Mouse (Mus musculus): ENCODE measurements around the gene Sptbn1. TPM values are rescaled to one million over a fixed set of nuclear protein-coding genes. Genes with fewer than 3 reads are reported as not detected.

Sptbn1 gene
- 120 and 122 TPM in 2 replicates for polyA plus RNA-seq (2016; fragmentation: Nextera tagmentation; extraction: Ambion mirVana)

DNA sequence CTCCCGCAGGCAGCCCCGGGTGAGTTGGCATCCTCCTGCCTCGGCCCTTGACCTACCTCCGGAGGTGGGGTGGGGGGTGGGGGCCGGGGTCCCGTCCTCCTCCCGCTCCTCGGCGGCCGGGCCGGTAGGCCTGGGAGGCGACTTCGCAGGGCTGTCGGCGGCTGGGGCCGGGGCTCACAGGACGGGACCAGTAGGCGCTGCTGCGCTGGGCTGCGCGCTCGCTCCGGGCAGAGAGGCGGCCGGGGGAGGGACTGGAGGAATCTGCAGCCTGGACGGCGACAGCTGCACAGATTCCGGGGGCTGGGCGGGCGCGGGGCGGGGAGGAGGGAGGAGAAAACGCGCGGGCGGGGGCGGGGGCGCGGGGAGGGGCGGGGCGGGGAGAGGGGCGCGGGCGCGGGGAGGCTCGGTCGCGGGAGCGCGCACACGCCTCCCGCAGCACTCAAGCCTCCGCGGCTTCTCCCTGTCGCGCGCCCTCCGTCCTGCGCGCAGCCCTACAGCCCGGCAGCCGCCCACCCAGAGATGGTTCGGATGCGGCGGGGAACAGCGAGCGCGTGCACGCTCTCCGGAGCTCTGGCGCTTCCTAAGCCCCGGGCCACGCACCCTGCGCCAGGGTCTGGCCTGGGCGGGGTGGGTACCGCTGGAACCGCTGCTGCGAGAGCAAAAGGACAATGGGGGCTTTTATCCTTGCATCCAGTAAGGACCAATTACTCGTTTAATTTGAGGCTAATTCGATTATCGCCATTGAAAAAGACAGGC lies at the start of gene Sptbn1:
Gene Sptbn1 (minus strand): TSS at position 284 of the 756 bp plus-strand sequence.
- no peaks in the 10 kb centered on the region for H3K27me3 ChIP-seq
- H3K4me1 ChIP-seq = peaks cover 29% of the 10 kb centered on the region
- WGBS = 1% methylated on average over 68 of the region's 81 CpGs
- H3K9me3 ChIP-seq (replicated peaks) = no peaks in the 10 kb centered on the region
- H3K4me3 ChIP-seq = peak within 1 kb of the TSS; percentile 95
- peak within 1 kb of the TSS; percentile 93 for H3K9ac ChIP-seq
- no peaks in the 10 kb centered on the region for H3K36me3 ChIP-seq
- H3K27ac ChIP-seq = peak within 1 kb of the TSS; percentile 97
- peak; percentile 97 for ATAC-seq (ENCODE audit: low FRiP score)
- H3K4me2 ChIP-seq (replicated peaks) = peak within 1 kb of the TSS; percentile 78

DNA sequence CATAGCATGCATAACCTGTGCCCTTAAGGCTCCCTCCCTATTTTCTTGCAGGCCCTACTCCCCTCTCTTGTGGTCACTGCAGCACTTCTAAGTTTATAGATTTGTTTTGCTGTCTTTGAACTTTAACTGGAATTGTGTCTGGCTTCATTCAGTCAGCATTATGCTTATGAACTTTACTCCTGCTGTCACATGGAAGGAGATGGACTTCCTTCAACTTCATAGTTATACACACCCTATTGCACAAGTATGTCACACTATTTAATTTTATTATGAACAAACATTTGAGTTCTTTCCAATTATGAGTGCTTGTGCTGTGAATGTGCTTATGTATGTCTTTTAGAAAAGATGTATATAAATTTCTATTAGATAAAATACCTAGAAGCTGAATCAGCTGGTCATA lies 26.3 kb upstream of the Sptbn1 start:
- no peak overlapping the region for H3K4me3 ChIP-seq
- H3K4me1 ChIP-seq = no peaks in the 10 kb centered on the region
- no peaks in the 10 kb centered on the region for H3K36me3 ChIP-seq
- H3K27me3 ChIP-seq = no peaks in the 10 kb centered on the region
- ATAC-seq (ENCODE audit: low FRiP score) = no peak
- no peak overlapping the region for H3K9ac ChIP-seq
- no peak overlapping the region for H3K27ac ChIP-seq
- H3K4me2 ChIP-seq (replicated peaks) = no peak overlapping the region
- no peaks in the 10 kb centered on the region for H3K9me3 ChIP-seq (replicated peaks)

DNA sequence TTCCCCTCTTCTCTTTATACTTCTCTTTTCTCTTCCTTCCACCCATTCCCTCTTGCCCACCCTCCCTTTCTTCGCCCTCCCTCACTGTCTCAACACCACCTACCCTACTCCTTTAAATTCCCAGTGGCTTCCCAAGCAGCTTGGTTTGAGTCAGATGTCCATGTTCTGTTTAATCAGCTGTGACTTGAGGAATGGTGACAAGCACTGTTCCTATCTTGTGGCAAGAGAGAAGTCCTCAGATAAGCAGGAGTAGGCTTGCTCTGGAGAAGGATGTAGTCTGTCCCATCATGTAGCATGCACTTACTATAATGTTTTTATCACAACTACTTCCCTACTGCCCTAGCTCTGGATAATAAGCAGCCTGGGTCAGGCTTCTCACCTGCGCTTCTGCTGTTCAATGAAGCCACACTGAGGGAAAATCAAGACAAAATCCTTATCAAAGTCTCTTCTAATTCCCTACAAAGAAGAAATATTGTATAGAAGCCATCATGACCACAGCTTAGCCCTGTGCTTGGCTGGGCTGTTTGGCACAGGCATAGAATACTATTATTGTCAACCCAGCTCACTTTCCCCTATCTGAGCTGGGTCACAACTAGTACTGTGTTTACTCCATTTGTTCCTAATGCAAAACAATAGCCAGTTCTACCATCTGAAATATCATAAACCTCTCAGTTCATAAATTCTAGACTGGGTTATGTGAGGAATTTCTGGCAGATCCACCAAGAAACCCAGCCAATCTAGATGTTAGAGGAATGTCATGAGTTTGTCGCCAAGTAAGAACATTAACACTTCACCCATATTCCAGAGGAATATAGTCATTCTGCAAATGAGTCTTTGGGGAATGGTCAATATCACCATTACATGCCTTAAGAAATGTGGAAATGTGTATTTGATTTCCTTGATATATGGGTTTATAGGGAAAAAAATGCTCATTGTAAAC lies 24.5 kb upstream of the Sptbn1 start:
- WGBS = 91% methylated on average over 3 of the region's 3 CpGs
- H3K27ac ChIP-seq = no peak overlapping the region
- no peaks in the 10 kb centered on the region for H3K27me3 ChIP-seq
- no peak overlapping the region for H3K4me3 ChIP-seq
- no peaks in the 10 kb centered on the region for H3K9me3 ChIP-seq (replicated peaks)
- no peaks in the 10 kb centered on the region for H3K36me3 ChIP-seq
- H3K4me1 ChIP-seq = no peaks in the 10 kb centered on the region
- no peak for ATAC-seq (ENCODE audit: low FRiP score)
- no peak overlapping the region for H3K4me2 ChIP-seq (replicated peaks)
- H3K9ac ChIP-seq = no peak overlapping the region

DNA sequence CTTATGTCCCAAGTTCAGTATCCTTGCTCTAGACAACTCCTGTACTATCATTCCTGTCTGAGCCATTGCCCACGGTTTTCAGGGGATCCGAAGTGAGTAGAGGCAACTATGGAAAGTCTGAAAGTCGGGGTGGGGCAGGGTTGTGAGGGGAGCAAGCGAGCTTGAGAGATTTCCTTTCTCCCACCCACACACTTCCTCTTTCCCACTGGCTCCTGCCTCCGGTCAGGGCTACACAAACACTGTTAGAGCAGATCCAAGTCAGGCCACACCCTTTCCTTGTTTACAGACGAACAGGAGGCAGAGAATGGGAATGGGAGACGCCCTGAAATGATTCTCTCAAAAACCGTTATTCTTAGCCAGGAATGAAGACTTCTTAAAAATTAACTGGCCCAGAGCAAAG lies 23.2 kb upstream of the Sptbn1 start:
- Histone ChIP-seq H3K9me3 (replicated peaks) (no peaks in the 10 kb centered on the region), H3K9ac (no peak overlapping the region), H3K36me3 (no peaks in the 10 kb centered on the region), H3K4me3 (no peak overlapping the region), H3K4me2 (replicated peaks) (no peak overlapping the region), H3K27me3 (no peaks in the 10 kb centered on the region), H3K4me1 (no peaks in the 10 kb centered on the region), H3K27ac (no peak overlapping the region)
- WGBS = 58% methylated on average over 8 of the region's 8 CpGs
- no peak for ATAC-seq (ENCODE audit: low FRiP score)

DNA sequence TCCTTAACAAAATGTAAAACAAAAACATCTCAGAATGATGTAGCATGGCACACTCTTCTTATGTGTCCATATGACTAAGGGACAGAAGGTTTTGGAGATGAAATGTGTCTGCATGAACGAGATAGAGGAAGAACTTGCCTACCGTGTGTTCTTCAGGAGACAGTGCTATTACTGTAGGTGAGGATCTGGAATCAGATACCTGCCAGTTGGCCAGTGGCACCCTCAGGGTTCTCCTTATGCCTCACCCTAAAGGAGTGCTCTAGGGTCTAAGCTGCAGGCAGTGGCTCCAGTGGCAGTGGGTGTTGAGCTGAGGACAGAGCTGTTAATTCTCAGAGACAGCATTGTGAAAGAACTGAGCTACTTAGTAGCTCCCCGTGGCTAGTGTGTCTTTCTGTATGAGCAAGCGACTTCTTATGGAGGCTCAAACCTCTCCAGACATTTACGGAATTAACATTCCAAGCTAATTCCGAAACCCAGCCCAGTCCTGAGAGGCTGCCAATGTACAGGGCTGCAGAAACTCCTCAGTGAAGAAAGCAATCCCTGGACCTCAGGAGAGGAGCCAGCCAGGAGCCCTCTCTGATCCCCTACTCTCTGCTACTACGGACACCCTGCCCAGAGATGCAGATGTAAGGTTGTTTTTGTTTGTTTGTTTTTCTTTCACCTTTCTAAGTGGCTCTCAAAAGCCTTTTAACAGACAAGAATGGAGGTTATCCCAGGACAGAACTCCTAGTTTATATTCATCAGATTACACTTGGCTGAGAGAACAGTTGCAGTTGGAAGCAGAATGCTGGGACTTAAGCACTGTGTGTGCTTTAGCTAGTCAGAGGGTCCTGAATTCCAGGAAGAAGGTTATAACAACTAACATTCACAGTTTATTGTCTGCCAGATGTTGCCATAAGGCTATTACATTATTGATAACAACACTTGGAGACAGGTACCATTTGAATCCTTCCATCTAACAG lies 21.8 kb upstream of the Sptbn1 start:
- WGBS = 68% methylated on average over 7 of the region's 7 CpGs
- ATAC-seq (ENCODE audit: low FRiP score) = no peak
- no peaks in the 10 kb centered on the region for H3K9me3 ChIP-seq (replicated peaks)
- no peak overlapping the region for H3K9ac ChIP-seq
- H3K36me3 ChIP-seq = no peaks in the 10 kb centered on the region
- no peaks in the 10 kb centered on the region for H3K27me3 ChIP-seq
- H3K4me2 ChIP-seq (replicated peaks) = no peak overlapping the region
- no peak overlapping the region for H3K4me3 ChIP-seq
- no peaks in the 10 kb centered on the region for H3K4me1 ChIP-seq
- no peak overlapping the region for H3K27ac ChIP-seq

DNA sequence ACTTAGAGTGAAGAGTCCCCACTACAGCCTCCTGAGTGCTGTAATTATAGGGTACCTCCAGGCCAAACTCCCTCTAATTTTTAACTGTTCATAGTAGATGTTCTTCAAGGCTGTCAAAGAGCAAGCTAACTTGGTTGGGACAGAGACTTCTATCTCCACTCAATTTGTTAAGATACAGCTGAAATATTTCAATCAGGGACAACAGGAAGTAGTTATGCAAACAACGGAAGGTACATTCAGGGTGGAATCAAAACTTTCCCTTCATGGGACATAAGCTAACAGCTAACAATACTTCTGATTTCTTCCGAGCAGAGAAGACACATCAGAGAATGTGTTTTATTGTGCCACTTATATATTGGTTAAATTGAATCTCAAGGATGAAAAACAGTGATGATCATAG lies 20.1 kb upstream of the Sptbn1 start:
- Histone ChIP-seq H3K27me3 (no peaks in the 10 kb centered on the region), H3K36me3 (no peaks in the 10 kb centered on the region), H3K4me3 (no peak overlapping the region), H3K27ac (no peak overlapping the region), H3K4me1 (no peaks in the 10 kb centered on the region), H3K4me2 (replicated peaks) (no peak overlapping the region), H3K9ac (no peak overlapping the region), H3K9me3 (replicated peaks) (no peaks in the 10 kb centered on the region)
- WGBS = 88% methylated on average over 2 of the region's 2 CpGs
- no peak for ATAC-seq (ENCODE audit: low FRiP score)

DNA sequence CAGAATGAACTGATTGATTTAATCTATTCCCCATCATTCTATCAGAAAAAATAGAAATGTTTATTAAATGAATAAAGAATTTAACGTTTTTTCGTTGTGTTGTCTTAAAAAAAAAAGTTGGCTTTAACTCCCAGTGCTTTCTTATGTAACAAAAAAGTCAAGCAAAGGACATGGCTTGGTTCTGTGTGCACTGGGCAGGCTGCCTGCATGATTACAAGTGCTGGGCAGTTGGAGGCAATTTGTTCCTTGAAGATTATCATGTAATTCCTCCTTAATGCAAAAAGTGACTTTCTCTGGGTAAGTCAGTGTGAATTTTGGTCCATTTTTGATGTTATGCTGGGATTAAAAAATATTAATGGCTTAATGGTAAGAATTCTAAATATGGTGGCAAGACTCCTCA lies 15.7 kb upstream of the Sptbn1 start:
- Histone ChIP-seq H3K9me3 (replicated peaks) (no peaks in the 10 kb centered on the region), H3K4me3 (no peak overlapping the region), H3K27ac (no peak overlapping the region), H3K9ac (no peak overlapping the region), H3K4me2 (replicated peaks) (no peak overlapping the region), H3K27me3 (no peaks in the 10 kb centered on the region), H3K4me1 (no peaks in the 10 kb centered on the region), H3K36me3 (no peaks in the 10 kb centered on the region)
- no peak for ATAC-seq (ENCODE audit: low FRiP score)
- 66% methylated on average over 2 of the region's 2 CpGs for WGBS

DNA sequence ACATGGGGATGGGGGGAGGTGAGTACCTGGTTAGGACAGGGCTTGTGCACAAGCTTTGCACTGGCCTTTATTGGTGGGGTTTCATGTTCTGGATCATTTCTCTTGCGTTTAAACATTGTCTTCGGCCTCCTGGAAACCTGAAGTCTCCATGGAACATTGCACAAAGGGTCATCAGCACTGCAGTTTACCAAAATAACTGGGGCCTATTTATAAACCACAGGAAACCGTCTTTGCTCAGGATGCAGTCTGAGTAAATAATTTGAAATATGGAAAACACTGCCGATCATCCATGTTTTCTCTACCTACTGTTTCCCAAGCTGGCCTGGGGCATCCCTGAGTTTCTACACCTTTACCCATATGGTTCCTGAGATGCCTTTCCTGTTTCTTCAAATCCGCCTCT lies 13.1 kb upstream of the Sptbn1 start:
- WGBS = 81% methylated on average over 5 of the region's 5 CpGs

DNA sequence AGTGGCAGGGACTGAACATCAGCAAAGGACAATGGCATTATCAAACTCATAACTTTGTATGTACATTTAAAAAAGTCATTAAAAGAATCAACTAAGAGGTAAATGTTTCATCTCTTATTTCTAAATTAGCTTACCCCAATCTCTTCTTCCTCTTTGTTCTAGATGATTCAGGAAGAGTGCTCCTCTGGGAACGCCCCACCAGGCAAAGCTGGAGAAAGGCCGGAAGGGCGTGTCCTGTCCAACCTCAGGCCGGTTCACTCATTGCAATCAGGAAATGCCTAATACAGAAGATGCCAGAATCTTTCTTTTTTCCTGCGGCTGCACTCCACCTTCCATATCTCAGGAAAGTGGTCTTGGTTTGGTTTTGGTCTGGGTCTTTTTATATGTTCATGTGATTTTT lies 11.3 kb upstream of the Sptbn1 start:
- no peak overlapping the region for H3K9ac ChIP-seq
- H3K27me3 ChIP-seq = no peaks in the 10 kb centered on the region
- ATAC-seq (ENCODE audit: low FRiP score) = no peak
- H3K27ac ChIP-seq = no peak overlapping the region
- H3K36me3 ChIP-seq = no peaks in the 10 kb centered on the region
- no peak overlapping the region for H3K4me3 ChIP-seq
- 89% methylated on average over 5 of the region's 5 CpGs for WGBS
- H3K4me1 ChIP-seq = no peaks in the 10 kb centered on the region
- H3K4me2 ChIP-seq (replicated peaks) = no peak overlapping the region
- no peaks in the 10 kb centered on the region for H3K9me3 ChIP-seq (replicated peaks)

More for the DNA sequence above, 13.1 kb upstream of the Sptbn1 start:
- Histone ChIP-seq H3K4me2 (replicated peaks) (no peak overlapping the region), H3K4me3 (no peak overlapping the region), H3K36me3 (no peaks in the 10 kb centered on the region), H3K27me3 (no peaks in the 10 kb centered on the region), H3K9me3 (replicated peaks) (no peaks in the 10 kb centered on the region), H3K4me1 (no peaks in the 10 kb centered on the region), H3K9ac (no peak overlapping the region), H3K27ac (no peak overlapping the region)
- ATAC-seq (ENCODE audit: low FRiP score) = no peak

DNA sequence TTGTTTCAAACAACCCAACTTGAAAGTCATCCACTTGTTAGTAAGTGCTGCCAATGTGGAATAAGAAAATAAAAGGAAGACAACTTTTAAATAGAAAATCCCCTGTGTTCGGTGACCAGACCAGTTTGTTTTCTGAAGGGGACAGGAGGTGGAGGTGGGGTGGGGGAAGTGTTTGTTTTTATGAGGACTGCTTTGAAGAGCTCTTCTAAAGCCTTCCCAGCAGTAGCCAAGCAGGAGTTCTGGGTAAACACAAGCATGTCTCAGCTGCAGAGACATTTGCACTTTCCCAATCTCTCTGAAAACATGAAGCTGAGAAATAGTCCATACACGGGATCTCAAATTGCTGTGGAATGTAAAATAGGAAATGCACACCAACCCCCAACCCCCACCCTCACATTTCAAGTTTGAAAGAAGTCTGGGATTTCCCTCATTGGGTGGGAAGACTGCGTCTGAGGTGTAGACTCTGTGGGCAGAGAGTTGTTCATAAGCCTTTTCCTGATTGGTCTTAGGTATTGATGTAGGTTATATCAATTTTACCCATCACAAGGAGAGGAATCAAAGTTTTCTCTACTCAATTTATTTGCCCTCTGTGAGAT lies 7.6 kb upstream of the Sptbn1 start:
- Histone ChIP-seq H3K9me3 (replicated peaks) (no peaks in the 10 kb centered on the region), H3K4me2 (replicated peaks) (no peak overlapping the region), H3K4me3 (no peak overlapping the region), H3K27ac (no peak overlapping the region), H3K27me3 (no peaks in the 10 kb centered on the region), H3K4me1 (no peaks in the 10 kb centered on the region), H3K36me3 (no peaks in the 10 kb centered on the region), H3K9ac (no peak overlapping the region)
- ATAC-seq (ENCODE audit: low FRiP score) = no peak
- WGBS = 64% methylated on average over 3 of the region's 3 CpGs

DNA sequence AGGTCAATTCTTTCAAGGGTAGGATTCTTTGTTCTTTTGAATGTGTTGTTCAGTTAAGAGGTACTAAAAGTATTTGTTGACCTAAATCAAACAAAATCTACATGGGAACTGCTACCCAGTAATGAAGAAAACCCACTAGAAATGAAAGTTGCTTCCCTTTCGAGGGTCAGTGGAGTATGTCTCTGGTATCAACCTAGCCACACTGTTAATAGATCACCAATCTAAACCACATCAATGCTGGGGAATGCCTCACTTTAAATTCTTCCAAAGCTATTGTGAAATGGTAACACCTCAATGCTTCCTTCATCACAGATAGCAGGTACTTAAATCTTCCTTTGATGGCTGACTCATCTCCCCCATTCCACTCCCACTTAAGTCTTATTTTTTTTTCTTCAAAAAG lies 1.5 kb upstream of the Sptbn1 start:
- Histone ChIP-seq H3K27ac (no peak overlapping the region), H3K4me2 (replicated peaks) (no peak overlapping the region), H3K4me1 (peaks cover 22% of the 10 kb centered on the region), H3K9ac (no peak overlapping the region), H3K4me3 (no peak overlapping the region), H3K36me3 (no peaks in the 10 kb centered on the region), H3K9me3 (replicated peaks) (no peaks in the 10 kb centered on the region), H3K27me3 (no peaks in the 10 kb centered on the region)
- ATAC-seq (ENCODE audit: low FRiP score) = no peak
- 81% methylated on average over 1 of the region's 1 CpGs for WGBS
